Mouse (Mus musculus) midbrain, postnatal 0 days (tissue): ENCODE measurements around the gene Fam199x. TPM values are rescaled to one million over a fixed set of nuclear protein-coding genes. Genes with fewer than 3 reads are reported as not detected.

Experiments used
- ATAC-seq: fragments of 200-750 bp; cut with Nextera tagmentation; 2 replicates; pipeline ENCODE4 v1.8.0; 2017; ENCODE audit warnings: moderate number of reproducible peaks, mild to moderate bottlenecking, moderate TSS enrichment, moderate library complexity; ENCODE audit not compliant: low FRiP score
- DNase-seq: peaks from one replicate; pipeline ENCODE4 v3.0.0-alpha.2; 2015; ENCODE audit warnings: low spot score
- H3K27ac ChIP-seq: fragments of 300-500 bp; sonication (generic); 2 replicates; pipeline ENCODE4 v1.5.1; 2014; ENCODE audit warnings: low read depth, mild to moderate bottlenecking, low read length, mixed read lengths
- H3K27me3 ChIP-seq: fragments of 300-500 bp; sonication (generic); 2 replicates; pipeline ENCODE4 v1.6.1; 2014; ENCODE audit warnings: low read length, control low read depth, mixed read lengths; ENCODE audit not compliant: insufficient read depth
- H3K36me3 ChIP-seq: fragments of 300-500 bp; sonication (generic); 2 replicates; pipeline ENCODE4 v1.6.1; 2014; ENCODE audit warnings: low read length, control low read depth, mixed read lengths; ENCODE audit not compliant: insufficient read depth
- H3K4me1 ChIP-seq: fragments of 300-500 bp; sonication (generic); 2 replicates; pipeline ENCODE4 v1.6.1; 2014; ENCODE audit warnings: mild to moderate bottlenecking, control low read depth, antibody characterized with exemption, low read length, mixed read lengths; ENCODE audit not compliant: insufficient read depth
- H3K4me2 ChIP-seq: fragments of 300-500 bp; sonication (generic); 2 replicates; pipeline ENCODE4 v1.6.1; 2014; ENCODE audit warnings: low read depth, mild to moderate bottlenecking, low read length, mixed read lengths; ENCODE audit not compliant: poor library complexity, severe bottlenecking
- H3K4me3 ChIP-seq: fragments of 300-500 bp; sonication (generic); 2 replicates; pipeline ENCODE4 v1.5.1; 2014; ENCODE audit warnings: low read depth, mild to moderate bottlenecking, low read length, moderate library complexity
- H3K9ac ChIP-seq: fragments of 300-500 bp; sonication (generic); replicated peaks from 2 replicates; pipeline ENCODE4 v1.6.1; 2014; ENCODE audit warnings: mild to moderate bottlenecking, low read length, moderate library complexity, mixed read lengths; ENCODE audit not compliant: poor library complexity, severe bottlenecking
- H3K9me3 ChIP-seq: fragments of 300-500 bp; sonication (generic); 2 replicates; pipeline ENCODE4 v1.6.1; 2016; ENCODE audit warnings: low read length, control low read depth
- CTCF ChIP-seq: IDR thresholded peaks from 2 replicates; pipeline ENCODE4 v1.5.1; 2016; ENCODE audit warnings: antibody characterized with exemption, mild to moderate bottlenecking
- WGBS: fragments of 180-500 bp; shearing (Covaris S2); extraction: QIAGEN DNeasy Blood & Tissue Kit; methylation state at CpG from one replicate; pipeline ENCODE4 v1.1.7; 2014; 5-methylcytosine and 5-hydroxymethylcytosine counted together
- polyA plus RNA-seq: library from polyadenylated mRNA; unstranded; fragments of >200 nt; fragmentation: Nextera tagmentation; extraction: Ambion mirVana; gene quantifications from 2 replicates; pipeline ENCODE4 v1.2.1, GENCODE M21; 2015
- total RNA-seq: library from RNA; depleted of rRNA; stranded (reverse); fragments of >200 nt; gene quantifications from 2 replicates; pipeline ENCODE4 v1.2.3, GENCODE M21; 2014

Gene Fam199x
- total and polyA plus RNA-seq, 2 experiments from 2014 or later: 8.8 to 14.8 TPM

DNA sequence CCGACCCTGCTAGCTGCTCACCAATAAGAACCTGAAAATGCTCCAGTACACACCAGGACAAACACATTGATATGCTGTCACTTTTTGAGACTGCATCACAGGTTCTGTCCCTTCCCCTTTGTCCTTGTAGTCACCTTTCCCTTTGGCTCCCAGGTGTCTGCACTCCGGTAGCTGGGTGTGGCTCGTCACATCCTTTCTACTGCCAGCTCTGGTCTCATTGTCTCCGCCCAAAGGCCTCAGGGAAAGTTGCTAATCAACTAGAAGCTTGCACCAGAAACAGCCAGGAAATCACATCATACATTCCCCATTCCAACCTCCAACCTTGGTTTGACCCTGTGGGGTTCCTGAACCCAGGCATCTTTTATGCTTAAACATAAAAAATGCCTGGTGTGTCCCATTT is 15.1 kb upstream of the Fam199x start:
- Histone ChIP-seq H3K9ac (no peak overlapping the region), H3K36me3 (no peaks in the 10 kb centered on the region), H3K4me1 (no peaks in the 10 kb centered on the region), H3K4me2 (no peak overlapping the region), H3K4me3 (no peak overlapping the region), H3K27ac (no peak overlapping the region), H3K9me3 (no peaks in the 10 kb centered on the region), H3K27me3 (no peaks in the 10 kb centered on the region)
- no peak for ATAC-seq
- WGBS: 75% methylated on average over 4 of the region's 4 CpGs
- DNase-seq: no peak
- TF ChIP-seq CTCF: no peak

DNA sequence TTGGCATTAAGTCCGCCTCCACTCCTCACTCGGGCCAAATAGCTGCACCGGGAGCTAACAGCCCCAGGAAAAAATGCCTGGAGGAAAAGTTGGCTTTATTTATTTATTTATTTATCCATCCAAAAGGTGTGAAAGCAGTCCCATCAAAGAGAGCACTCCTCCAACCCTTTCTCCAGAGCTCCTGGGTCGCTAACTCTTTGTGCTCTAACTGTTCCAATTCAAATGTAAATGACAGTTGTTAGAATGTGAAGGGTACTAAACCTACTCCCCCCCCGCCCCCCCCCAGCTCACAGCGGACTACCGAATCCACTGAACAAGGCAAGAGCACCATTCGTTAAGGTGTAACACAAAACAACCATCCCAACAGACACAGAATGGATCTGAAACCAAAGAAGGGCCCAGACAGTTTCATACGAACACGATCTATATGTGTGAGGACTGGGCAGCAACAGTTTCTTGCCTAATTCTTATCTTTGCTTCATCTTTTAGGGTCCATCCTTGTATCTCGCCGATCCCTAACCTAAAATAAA is 11.9 kb upstream of the Fam199x start:
- Histone ChIP-seq H3K4me2 (peak overlapping the region; percentile 58), H3K27ac (peak overlapping the region; percentile 93), H3K9ac (peak overlapping the region; percentile 73), H3K36me3 (no peaks in the 10 kb centered on the region), H3K27me3 (no peaks in the 10 kb centered on the region), H3K4me1 (no peaks in the 10 kb centered on the region), H3K4me3 (peak overlapping the region; percentile 45), H3K9me3 (no peaks in the 10 kb centered on the region)
- ATAC-seq (peak; percentile 61; the same call in 1 of the 2 replicates), DNase-seq (no peak)
- WGBS: 20% methylated on average over 12 of the region's 12 CpGs
- no peak for TF ChIP-seq CTCF

DNA sequence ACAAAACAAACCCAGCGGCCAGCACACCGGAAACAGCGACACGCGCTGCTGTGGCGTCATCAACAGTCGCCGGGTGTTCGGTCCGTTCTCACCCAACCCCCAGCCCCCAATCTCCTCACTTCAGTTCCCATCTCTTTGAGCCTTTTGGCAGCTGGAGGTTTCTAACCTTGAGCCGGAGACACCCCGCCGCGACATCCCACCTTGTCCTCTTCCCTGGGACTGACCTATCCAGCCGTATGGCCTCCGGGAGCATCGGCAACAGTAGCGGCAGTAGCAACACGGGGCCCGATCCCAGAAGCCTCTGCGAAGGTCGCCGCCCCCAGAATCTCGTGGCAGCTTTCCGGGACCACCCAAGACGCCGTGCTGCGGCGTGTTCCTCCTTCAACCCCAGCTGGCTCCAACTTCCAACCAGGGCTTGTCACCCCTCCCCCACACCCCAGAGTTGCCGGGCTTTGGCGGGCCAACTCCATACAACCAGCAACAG is 11.4 kb upstream of the Fam199x start, which contains the start of gene Slc25a53:
Slc25a53 (minus strand) TSS at position 303 of the 484 bp plus-strand sequence.
- peak within 1 kb of the TSS; percentile 93 for H3K27ac ChIP-seq
- peak; percentile 86 for DNase-seq
- H3K9me3 ChIP-seq: no peaks in the 10 kb centered on the region
- WGBS: 21% methylated on average over 31 of the region's 31 CpGs
- H3K36me3 ChIP-seq: no peaks in the 10 kb centered on the region
- H3K9ac ChIP-seq: peak within 1 kb of the TSS; percentile 73
- no peaks in the 10 kb centered on the region for H3K27me3 ChIP-seq
- no peaks in the 10 kb centered on the region for H3K4me1 ChIP-seq
- peak; percentile 95 for ATAC-seq
- no peak for TF ChIP-seq CTCF
- peak within 1 kb of the TSS; percentile 58 for H3K4me2 ChIP-seq
- peak within 1 kb of the TSS; percentile 45 for H3K4me3 ChIP-seq

DNA sequence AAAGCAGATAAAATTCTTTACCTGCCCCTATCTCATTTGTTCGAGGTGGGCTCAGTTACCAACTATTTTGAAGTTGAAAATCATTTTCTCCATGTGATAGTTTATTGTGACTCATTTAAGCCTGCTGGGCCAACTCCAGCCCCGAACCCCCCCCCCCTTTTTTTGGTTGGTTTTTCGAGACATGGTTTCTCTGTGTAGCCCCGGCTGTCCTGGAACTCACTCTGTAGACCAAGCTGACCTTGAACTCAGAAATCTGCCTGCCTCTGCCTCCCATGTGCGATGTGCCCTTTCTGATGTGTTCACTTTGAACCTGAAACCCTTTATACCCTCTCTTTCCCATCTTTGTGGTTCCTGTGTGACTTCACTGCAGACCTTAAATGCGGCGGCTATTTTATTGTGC is 10.9 kb upstream of the Fam199x start:
- Histone ChIP-seq H3K9ac (peak overlapping the region; percentile 73), H3K4me3 (peak overlapping the region; percentile 45), H3K4me2 (peak overlapping the region; percentile 44), H3K36me3 (no peaks in the 10 kb centered on the region), H3K27ac (peak overlapping the region; percentile 93; the same call in 1 of the 2 replicates), H3K27me3 (no peaks in the 10 kb centered on the region), H3K9me3 (no peaks in the 10 kb centered on the region), H3K4me1 (no peaks in the 10 kb centered on the region)
- TF ChIP-seq CTCF: no peak
- DNase-seq: no peak
- WGBS: 56% methylated on average over 7 of the region's 7 CpGs
- no peak for ATAC-seq

GRCm38 (mm10) chrX:137049060-137049424 is 352 bp upstream of the Fam199x start:
- 0 out of 2 replicates have a peak overlapping the region, but pooled peaks have one; percentile 1 for H3K27ac ChIP-seq
- H3K36me3 ChIP-seq: no peaks in the 10 kb centered on the region
- 21% methylated on average over 8 of the region's 11 CpGs for WGBS
- ATAC-seq (no peak; the same call in 1 of the 2 replicates), DNase-seq (no peak)
- peak overlapping the region; percentile 56 for H3K4me2 ChIP-seq
- no peak for TF ChIP-seq CTCF
- no peaks in the 10 kb centered on the region for H3K4me1 ChIP-seq
- H3K27me3 ChIP-seq: no peaks in the 10 kb centered on the region
- H3K9me3 ChIP-seq: no peaks in the 10 kb centered on the region
- H3K9ac ChIP-seq: peak overlapping the region; percentile 69
- peak overlapping the region; percentile 61 for H3K4me3 ChIP-seq

DNA sequence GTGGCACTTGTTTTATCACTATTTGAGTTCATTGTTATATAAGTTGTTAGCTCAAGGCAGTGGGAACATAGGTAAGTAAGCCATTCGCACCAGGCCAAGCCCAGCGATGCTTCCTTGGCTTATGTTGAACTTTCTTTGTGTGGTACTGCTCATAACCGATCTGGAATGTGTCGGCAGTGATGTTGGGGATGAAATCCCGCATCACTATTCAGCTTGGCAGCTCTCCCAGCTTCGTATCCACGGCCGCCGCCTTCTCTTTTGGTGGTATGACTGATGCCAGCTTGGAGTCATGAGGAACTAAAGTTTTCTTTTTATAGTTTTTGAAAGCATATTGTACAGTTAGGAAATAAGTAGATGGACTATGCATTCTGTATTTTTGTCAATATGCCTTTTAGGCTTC is 13.8 kb downstream of the Fam199x start:
- ATAC-seq: no peak
- no peaks in the 10 kb centered on the region for H3K4me1 ChIP-seq
- no peaks in the 10 kb centered on the region for H3K36me3 ChIP-seq
- TF ChIP-seq CTCF: no peak
- H3K9me3 ChIP-seq: no peaks in the 10 kb centered on the region
- no peaks in the 10 kb centered on the region for H3K27me3 ChIP-seq
- H3K9ac ChIP-seq: no peak overlapping the region
- no peak overlapping the region for H3K4me3 ChIP-seq
- 73% methylated on average over 9 of the region's 9 CpGs for WGBS
- H3K27ac ChIP-seq: no peak overlapping the region
- no peak overlapping the region for H3K4me2 ChIP-seq
- no peak for DNase-seq
